Mouse (Mus musculus) brain, embryonic 14.5 days (tissue): ENCODE results near the gene Adam11.

Source experiments
- CTCF ChIP-seq: fragments of 200-500 bp; IDR thresholded peaks from 2 replicates; pipeline ENCODE4 v1.5.1; 2012; ENCODE audit warnings: inconsistent platforms, mild to moderate bottlenecking, moderate library complexity, borderline replicate concordance; ENCODE audit not compliant: insufficient read depth, insufficient read length; ENCODE audit errors: extremely low read depth
- POLR2A ChIP-seq: fragments of 200-500 bp; IDR thresholded peaks from 2 replicates; pipeline ENCODE4 v1.6.1; 2012; ENCODE audit warnings: mild to moderate bottlenecking, inconsistent platforms, borderline replicate concordance; ENCODE audit not compliant: poor library complexity, insufficient read depth, insufficient read length, severe bottlenecking; ENCODE audit errors: extremely low read depth

GRCm38 (mm10) chr11:102774621-102775141, 13.4 kb downstream of the Adam11 start:
- TF ChIP-seq CTCF (peak; percentile 35; the same call in 1 of the 2 replicates), POLR2A (peak; percentile 62; the same call in 1 of the 2 replicates)
